Mouse (Mus musculus) myocyte (in vitro differentiated cells): ENCODE data around the gene Heatr6.

Experiments used
- CEBPB ChIP-seq: IDR thresholded peaks from 2 replicates; pipeline ENCODE4 v1.6.1; 2011; ENCODE audit warnings: mild to moderate bottlenecking, moderate library complexity; ENCODE audit not compliant: poor library complexity, insufficient read depth, severe bottlenecking
- POLR2A ChIP-seq: IDR thresholded peaks from one replicate; pipeline ENCODE4 v1.6.1; 2011; ENCODE audit warnings: low read depth, mild to moderate bottlenecking, control low read depth, moderate library complexity; ENCODE audit not compliant: insufficient read length
- POLR2AphosphoS2 ChIP-seq: IDR thresholded peaks from one replicate; pipeline ENCODE4 v1.6.1; 2011; ENCODE audit warnings: low read depth, control low read depth; ENCODE audit not compliant: insufficient read length
- USF1 ChIP-seq: IDR thresholded peaks from one replicate; pipeline ENCODE4 v1.6.1; 2011; ENCODE audit warnings: low read depth, mild to moderate bottlenecking, control low read depth, moderate library complexity

GRCm38 (mm10) chr11:83709683-83710082 lies 43.8 kb upstream of the Heatr6 start:
- TF ChIP-seq USF1 (no peak), POLR2A (no peak), POLR2AphosphoS2 (no peak), CEBPB (no peak)
